Mouse (Mus musculus): ENCODE results near the gene Fyb2.

The Fyb2 gene

DNA sequence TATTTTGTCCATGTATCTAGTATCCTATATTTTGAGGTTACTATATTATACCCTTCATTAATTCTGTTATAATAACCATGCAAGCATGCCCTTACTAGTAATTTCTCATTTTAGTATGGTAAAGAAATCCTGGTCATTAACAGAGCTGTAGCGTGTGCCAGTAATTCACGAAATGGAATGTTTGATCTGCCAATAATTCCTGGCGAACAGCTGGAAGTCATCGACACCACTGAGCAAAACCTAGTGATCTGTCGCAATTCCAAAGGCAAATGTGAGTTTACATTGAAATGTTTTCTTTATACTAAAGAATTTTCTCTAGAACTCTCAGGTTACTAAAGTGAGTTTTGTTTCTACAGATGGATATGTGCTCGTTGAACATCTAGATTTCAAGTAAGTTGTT lies 102.2 kb downstream of the Fyb2 start:
- DNase-seq, result no peak

DNA sequence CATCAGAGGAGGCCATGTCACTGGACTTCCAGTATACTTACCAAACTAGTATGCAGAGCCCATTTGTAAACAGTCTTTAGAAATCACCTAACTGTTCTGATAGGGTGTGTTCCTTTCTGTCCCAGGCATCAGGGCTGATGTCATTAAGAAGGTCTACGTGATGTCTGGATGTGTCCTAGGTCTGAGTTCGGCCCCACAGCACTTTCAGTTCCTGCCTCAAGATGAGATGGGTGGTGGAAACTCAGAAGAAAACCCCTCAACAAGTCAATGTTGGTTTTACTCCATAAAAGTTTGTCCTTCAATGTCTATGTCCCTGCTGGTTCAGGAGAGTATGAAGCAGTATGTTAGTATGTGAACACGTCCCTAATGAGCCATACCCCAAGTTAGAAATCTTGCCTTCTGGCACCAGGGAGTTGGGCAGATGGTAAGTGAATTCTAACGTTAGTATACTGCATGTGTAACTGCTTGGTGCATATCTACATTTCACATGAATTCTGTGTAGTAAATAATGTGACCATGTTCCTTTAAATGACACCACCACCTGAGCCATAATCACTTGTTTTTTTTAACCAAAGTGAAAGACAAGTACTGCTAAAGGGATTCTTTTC lies 102.9 kb downstream of the Fyb2 start:
- no peak for DNase-seq

DNA sequence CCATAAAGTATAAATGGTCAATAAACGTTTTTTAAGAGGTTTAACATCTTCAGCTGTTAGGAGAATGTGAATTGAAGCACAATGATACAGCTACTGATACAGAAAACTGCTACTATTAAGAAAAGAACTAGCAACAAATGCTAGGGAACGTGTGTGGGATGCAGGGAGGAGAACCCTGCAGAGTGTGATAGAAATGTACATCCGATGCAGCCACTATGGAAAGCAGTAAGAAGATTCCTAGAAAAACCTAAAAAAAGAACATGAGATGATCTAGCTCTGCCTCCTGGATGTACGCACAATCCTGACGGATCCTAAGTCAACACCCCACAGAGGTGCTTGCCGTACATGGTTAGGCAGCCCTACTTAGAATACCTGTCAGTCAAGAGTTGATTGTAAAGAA lies 114.0 kb downstream of the Fyb2 start:
- DNase-seq, result no peak

DNA sequence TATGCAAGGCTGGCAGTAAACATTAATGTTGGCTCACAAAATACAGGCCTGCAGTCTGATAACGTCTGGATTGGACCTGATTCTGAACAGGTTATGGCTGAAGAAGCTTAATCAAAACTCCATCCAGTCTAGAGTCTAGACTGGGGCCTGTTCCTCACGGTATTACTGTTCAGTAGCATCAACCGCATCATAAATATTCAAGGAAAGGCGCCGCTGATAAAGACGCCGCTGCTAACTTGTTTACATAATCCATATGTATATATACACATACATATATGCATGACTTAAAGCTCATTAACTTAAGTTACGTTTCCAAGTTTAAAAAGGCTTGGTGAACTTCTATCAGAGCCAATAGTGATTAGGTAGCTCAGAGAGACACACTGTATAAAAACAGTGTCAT lies 117.8 kb downstream of the Fyb2 start:
- DNase-seq, result no peak

DNA sequence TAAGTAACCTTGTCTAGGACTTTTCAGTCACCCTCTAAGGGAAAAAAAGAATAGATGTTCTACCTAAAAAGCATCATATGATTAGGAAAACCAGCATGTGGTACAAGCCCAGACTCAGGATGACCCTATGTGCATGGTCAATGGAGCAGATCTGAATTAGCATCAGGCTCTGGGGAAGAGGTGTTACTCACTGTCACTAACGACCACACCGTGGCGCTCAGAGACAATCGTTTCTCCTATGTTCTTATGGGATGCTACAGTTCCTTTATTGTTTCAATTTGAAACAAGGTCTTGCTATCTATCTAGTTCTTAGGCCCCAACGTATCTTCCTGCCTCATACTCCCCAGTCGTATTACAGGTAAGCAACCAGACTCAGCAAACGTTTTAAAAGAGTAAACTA lies 119.9 kb downstream of the Fyb2 start:
- DNase-seq, result no peak

DNA sequence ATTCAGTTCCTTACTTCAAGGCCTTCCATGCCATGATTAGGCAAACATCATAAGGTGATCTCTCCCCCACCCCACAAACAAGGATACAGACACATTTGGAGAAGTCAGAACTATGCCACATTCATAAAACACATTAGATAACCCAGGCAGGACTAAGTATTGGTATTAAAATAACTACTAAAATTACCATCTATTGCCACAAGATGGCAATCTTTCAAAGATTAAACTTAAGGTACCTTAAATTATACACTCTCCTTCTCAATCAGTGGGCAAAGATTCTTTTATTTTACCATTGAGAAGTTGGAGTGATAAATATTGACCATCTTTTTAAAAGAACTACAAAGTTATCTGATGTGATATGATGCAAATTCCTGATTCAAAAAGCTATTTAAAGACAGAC lies 121.0 kb downstream of the Fyb2 start:
- no peak for DNase-seq

DNA sequence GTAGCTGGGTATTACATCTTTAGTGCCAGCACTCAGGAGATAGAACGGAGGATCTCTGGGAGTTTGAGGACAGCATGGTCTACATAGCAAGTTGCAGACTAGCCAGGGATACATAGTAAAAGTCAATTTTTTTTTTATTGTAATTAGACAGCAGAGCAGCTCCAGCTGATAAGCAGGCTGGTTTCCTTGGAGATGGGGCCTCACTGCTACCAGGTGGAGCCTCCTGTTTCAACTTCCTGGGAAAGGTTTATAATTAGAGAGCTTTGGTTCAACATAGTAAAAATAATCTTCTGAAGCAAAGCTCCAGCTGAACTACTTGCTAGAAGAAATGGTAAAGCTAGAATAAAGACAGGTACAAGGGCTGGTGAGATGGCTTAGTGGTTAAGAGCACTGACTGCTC lies 136.8 kb downstream of the Fyb2 start:
- DNase-seq, result no peak

DNA sequence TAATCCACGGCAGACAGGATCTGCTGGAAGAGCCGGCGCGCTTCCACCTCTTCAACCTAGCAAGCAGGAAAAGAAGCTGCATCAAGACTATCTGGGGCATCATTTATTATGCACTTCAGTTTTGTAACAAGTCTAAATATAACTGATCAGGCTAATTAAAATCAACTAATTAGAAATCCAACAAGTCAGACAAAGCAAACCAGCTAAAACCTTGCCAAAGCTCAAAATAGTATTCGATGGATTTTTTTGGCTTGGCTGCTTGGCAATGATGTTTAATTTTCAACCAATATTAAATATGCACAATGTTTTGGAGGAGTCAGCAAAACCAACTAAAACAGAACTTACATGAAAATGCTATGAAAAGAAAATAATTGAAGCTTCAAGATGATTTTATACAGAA lies 138.0 kb downstream of the Fyb2 start:
- DNase-seq, result no peak

Data from right cerebral cortex, postnatal 14 days (tissue).